Mouse (Mus musculus): ENCODE measurements around the gene Dnmt3b. TPM values are rescaled to one million over a fixed set of nuclear protein-coding genes. Genes with fewer than 3 reads are reported as not detected.
A peak's percentile ranks its signal among the peaks of the same experiment; 100 is the strongest.

The Dnmt3b gene
- polyA plus RNA-seq, 1 experiment from 2014 or later: 2.9 TPM

DNA sequence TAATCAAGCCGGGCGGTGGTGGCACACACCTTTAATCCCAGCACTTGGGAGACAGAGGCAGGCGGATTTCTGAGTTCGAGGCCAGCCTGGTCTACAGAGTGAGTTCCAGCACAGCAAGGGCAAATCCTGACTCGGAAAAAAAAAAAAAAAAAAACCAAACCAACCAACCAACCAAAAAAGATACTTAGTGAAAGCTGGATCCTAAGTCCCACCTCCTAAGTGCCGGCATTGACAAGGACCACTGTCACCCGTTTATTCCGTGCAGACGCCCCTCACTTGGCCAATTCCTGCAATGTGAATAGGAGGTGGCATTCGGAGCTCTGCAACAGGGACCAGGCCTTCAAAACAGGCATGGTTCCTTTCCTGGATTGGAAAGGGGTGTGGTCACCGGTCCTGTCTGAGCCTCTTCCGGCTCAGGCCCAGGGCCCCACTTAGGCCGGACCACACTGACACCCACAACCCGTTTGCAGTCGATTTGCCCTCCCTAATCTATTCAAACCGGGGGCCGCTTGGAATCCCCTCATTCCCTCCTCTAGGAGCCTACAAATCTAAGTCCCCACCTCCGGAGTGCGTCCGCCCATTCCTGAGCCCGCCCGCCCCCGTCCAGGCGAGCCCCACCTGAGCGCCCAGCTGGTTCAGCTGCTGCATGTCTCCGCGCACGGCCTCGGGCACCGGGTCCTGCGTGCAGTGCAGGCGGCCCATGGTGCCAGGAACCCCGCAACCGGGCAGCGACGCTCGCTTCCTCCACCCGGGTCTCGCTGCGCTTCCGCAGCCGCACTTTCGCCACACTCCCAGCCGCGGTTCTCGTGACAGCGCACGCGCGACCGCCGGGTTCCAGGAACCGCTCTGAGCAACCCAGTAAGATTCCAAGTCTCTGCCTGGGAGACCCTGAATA lies 17.0 kb upstream of the Dnmt3b start, which contains the start of gene Commd7:
Gene Commd7, minus strand, starts transcription at position 806 of the 895 bp plus-strand sequence.
- H3K27ac ChIP-seq (ENCODE audit: low read depth, low read length): peak within 1 kb of the TSS; percentile 96
- 4% methylated on average over 53 of the region's 53 CpGs for WGBS
- H3K9ac ChIP-seq (ENCODE audit: low read depth, low read length): peak within 1 kb of the TSS; percentile 89
- H3K4me3 ChIP-seq (ENCODE audit: low read depth, low read length): peak within 1 kb of the TSS; percentile 91
- peak within 1 kb of the TSS; percentile 77 for H3K4me2 ChIP-seq (replicated peaks; ENCODE audit: low read depth)
- TF ChIP-seq CTCF (IDR thresholded peaks at IDR 0.05; ENCODE audit: low read depth): no peak
- ATAC-seq: peak; percentile 86
- peaks cover 15% of the 10 kb centered on the region for H3K36me3 ChIP-seq (ENCODE audit: control insufficient read depth, insufficient read depth)
- H3K4me1 ChIP-seq (replicated peaks; ENCODE audit: control insufficient read depth, insufficient read depth, low read length): peaks cover 5% of the 10 kb centered on the region; the same call in 1 of the 2 replicates
- no peaks in the 10 kb centered on the region for H3K27me3 ChIP-seq (replicated peaks; ENCODE audit: control insufficient read depth, insufficient read depth, low read length)
- H3K9me3 ChIP-seq (ENCODE audit: control insufficient read depth): no peaks in the 10 kb centered on the region

DNA sequence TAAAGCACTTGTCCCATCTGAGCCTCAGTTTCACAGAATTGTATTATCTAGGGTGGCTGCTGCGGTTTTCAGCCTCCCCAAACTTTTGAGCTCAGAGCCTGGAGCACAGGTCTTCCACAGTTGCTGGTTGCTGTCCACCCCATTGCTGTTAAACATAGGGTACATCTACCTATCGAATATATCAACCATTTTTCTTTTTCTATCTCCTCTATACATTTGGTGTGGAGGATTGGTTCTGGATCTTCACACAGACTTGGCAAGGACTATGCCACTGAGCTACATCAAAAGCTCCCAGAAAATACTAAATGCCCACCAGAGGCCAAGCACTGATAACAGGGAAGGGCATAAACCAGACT lies 16.4 kb upstream of the Dnmt3b start:
- ATAC-seq: no peak
- TF ChIP-seq CTCF (IDR thresholded peaks at IDR 0.05; ENCODE audit: low read depth): no peak
- WGBS: 18% methylated on average over 2 of the region's 2 CpGs

DNA sequence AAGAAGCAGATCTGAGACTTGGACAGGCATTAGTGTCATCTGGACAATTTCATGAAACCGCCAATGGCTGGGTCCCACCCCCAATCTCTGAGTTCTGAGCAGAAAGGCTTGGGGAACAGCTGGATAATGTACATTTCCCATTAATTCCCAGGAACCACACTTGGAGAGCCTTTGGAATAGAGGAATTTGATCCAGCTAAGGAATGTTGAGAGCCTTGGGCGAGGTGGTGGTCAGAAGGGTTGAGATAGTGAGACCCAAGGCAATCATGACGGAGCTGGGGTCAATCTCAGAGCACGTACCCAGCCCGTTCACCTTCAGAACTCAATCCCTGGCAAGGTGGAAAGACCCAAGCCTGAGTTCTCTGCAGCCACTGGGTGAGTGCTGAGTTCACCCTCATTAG lies 16.0 kb upstream of the Dnmt3b start:
- Histone ChIP-seq H3K4me1 (replicated peaks; ENCODE audit: control insufficient read depth, insufficient read depth, low read length) (peaks cover 5% of the 10 kb centered on the region; the same call in 1 of the 2 replicates), H3K4me3 (ENCODE audit: low read depth, low read length) (no peak overlapping the region), H3K9ac (ENCODE audit: low read depth, low read length) (no peak overlapping the region), H3K36me3 (ENCODE audit: control insufficient read depth, insufficient read depth) (peaks cover 4% of the 10 kb centered on the region), H3K4me2 (replicated peaks; ENCODE audit: low read depth) (peak overlapping the region; percentile 77), H3K27ac (ENCODE audit: low read depth, low read length) (no peak overlapping the region), H3K9me3 (ENCODE audit: control insufficient read depth) (no peaks in the 10 kb centered on the region), H3K27me3 (replicated peaks; ENCODE audit: control insufficient read depth, insufficient read depth, low read length) (no peaks in the 10 kb centered on the region)
- ATAC-seq: no peak
- no peak for TF ChIP-seq CTCF (IDR thresholded peaks at IDR 0.05; ENCODE audit: low read depth)
- 81% methylated on average over 5 of the region's 5 CpGs for WGBS

More for the DNA sequence above, 16.4 kb upstream of the Dnmt3b start:
- Histone ChIP-seq H3K9me3 (ENCODE audit: control insufficient read depth) (no peaks in the 10 kb centered on the region), H3K27ac (ENCODE audit: low read depth, low read length) (peak overlapping the region; percentile 96), H3K36me3 (ENCODE audit: control insufficient read depth, insufficient read depth) (peaks cover 8% of the 10 kb centered on the region), H3K9ac (ENCODE audit: low read depth, low read length) (peak overlapping the region; percentile 89), H3K4me3 (ENCODE audit: low read depth, low read length) (peak overlapping the region; percentile 91), H3K27me3 (replicated peaks; ENCODE audit: control insufficient read depth, insufficient read depth, low read length) (no peaks in the 10 kb centered on the region), H3K4me2 (replicated peaks; ENCODE audit: low read depth) (peak overlapping the region; percentile 77), H3K4me1 (replicated peaks; ENCODE audit: control insufficient read depth, insufficient read depth, low read length) (peaks cover 5% of the 10 kb centered on the region; the same call in 1 of the 2 replicates)

DNA sequence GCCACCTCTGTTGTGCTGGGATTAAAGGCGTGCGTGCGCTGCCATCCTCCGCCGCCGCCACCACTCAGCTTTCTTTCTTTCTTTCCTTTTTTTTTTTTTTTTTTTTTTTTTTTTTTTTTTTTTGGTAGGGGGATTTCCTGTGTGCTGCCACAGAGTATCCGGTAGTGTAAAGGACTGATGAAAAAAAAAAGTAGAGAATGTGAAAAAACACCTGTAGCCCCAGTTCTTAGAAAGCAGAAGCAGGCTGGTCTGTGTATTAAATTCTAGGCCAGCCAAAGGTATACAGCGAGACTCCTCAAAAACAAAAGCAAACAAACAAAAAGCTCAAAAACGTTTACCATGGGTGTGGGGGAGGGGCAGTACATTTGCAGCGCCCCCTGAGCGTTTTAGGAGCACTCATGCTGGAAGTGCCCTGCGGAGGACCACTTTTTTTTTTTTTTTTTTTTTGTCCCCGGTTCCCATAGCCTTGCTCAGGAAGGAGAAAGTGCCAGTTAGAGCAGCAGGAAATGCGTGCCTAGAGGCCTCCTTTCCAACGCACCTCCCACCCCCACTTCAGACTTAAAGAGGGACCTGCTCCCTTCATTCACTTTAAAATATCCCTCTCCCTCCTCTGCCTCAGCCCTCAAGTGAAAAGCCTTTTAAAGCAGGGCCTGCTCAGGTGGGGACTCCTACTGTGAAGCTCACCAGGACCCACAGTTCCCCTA lies 10.1 kb upstream of the Dnmt3b start:
- no peak overlapping the region for H3K4me3 ChIP-seq (ENCODE audit: low read depth, low read length)
- no peak overlapping the region for H3K27ac ChIP-seq (ENCODE audit: low read depth, low read length)
- H3K4me2 ChIP-seq (replicated peaks; ENCODE audit: low read depth): no peak overlapping the region
- 0 out of 2 replicates have a peak, but pooled peaks cover 7% of the 10 kb centered on the region for H3K27me3 ChIP-seq (replicated peaks; ENCODE audit: control insufficient read depth, insufficient read depth, low read length)
- WGBS: 48% methylated on average over 14 of the region's 15 CpGs
- no peak overlapping the region for H3K9ac ChIP-seq (ENCODE audit: low read depth, low read length)
- no peaks in the 10 kb centered on the region for H3K36me3 ChIP-seq (ENCODE audit: control insufficient read depth, insufficient read depth)
- ATAC-seq: no peak
- no peaks in the 10 kb centered on the region for H3K4me1 ChIP-seq (replicated peaks; ENCODE audit: control insufficient read depth, insufficient read depth, low read length)
- H3K9me3 ChIP-seq (ENCODE audit: control insufficient read depth): no peaks in the 10 kb centered on the region
- no peak for TF ChIP-seq CTCF (IDR thresholded peaks at IDR 0.05; ENCODE audit: low read depth)

DNA sequence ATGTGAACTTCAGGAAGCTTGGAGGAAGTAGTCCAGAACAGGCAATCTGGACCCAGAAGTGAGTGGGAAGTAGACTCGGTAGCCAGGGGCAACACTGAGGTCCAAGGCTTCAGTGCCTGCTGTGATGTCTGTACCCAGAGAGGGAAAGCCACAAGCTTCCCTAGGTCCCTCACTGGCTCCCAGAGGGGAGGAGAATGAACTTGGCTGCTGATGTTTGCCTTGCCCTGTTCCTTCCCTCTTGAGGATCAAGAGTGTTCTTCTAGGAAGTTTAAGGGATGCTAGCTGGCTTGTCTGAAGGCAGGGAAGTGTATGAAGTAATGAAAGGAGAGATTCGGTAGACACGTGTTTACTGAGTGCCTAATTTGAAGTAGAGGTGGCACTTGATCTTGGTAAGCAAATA lies 6.8 kb upstream of the Dnmt3b start:
- ATAC-seq: no peak
- Histone ChIP-seq H3K9me3 (ENCODE audit: control insufficient read depth) (no peaks in the 10 kb centered on the region), H3K4me3 (ENCODE audit: low read depth, low read length) (no peak overlapping the region), H3K27ac (ENCODE audit: low read depth, low read length) (no peak overlapping the region), H3K4me2 (replicated peaks; ENCODE audit: low read depth) (no peak overlapping the region), H3K4me1 (replicated peaks; ENCODE audit: control insufficient read depth, insufficient read depth, low read length) (no peaks in the 10 kb centered on the region), H3K9ac (ENCODE audit: low read depth, low read length) (no peak overlapping the region), H3K27me3 (replicated peaks; ENCODE audit: control insufficient read depth, insufficient read depth, low read length) (0 out of 2 replicates have a peak, but pooled peaks cover 7% of the 10 kb centered on the region), H3K36me3 (ENCODE audit: control insufficient read depth, insufficient read depth) (no peaks in the 10 kb centered on the region)
- no peak for TF ChIP-seq CTCF (IDR thresholded peaks at IDR 0.05; ENCODE audit: low read depth)
- 25% methylated on average over 3 of the region's 3 CpGs for WGBS

DNA sequence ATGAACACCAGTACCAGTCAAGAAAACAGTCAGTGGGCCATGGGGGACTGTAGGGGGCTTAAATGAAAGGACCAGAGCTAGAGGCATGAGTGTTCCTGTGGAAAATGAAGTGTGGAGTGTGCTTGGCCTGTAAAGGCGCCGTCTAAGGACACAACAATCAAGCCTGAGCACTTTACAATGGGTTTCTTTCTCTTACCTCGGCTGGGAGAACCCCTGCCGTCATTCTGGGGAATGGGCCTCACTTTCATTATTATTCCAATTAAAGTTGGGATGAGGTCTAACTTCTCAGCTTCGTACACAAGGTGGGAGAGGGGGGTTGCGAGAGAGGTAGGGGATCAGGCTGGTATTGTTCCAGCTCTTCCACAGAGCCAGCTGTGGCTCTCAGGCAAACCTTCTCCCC lies 6.3 kb upstream of the Dnmt3b start:
- no peak for ATAC-seq
- TF ChIP-seq CTCF (IDR thresholded peaks at IDR 0.05; ENCODE audit: low read depth): no peak
- WGBS: 54% methylated on average over 6 of the region's 6 CpGs

More for the DNA sequence above, 6.3 kb upstream of the Dnmt3b start:
- Histone ChIP-seq H3K36me3 (ENCODE audit: control insufficient read depth, insufficient read depth) (no peaks in the 10 kb centered on the region), H3K27me3 (replicated peaks; ENCODE audit: control insufficient read depth, insufficient read depth, low read length) (0 out of 2 replicates have a peak, but pooled peaks cover 7% of the 10 kb centered on the region), H3K4me3 (ENCODE audit: low read depth, low read length) (no peak overlapping the region), H3K9me3 (ENCODE audit: control insufficient read depth) (no peaks in the 10 kb centered on the region), H3K27ac (ENCODE audit: low read depth, low read length) (no peak overlapping the region), H3K9ac (ENCODE audit: low read depth, low read length) (no peak overlapping the region), H3K4me2 (replicated peaks; ENCODE audit: low read depth) (no peak overlapping the region), H3K4me1 (replicated peaks; ENCODE audit: control insufficient read depth, insufficient read depth, low read length) (no peaks in the 10 kb centered on the region)
